Mouse (Mus musculus): ENCODE results near the gene Cmklr1. TPM values are rescaled to one million over a fixed set of nuclear protein-coding genes. Genes with fewer than 3 reads are reported as not detected.

The Cmklr1 gene
- total RNA-seq, 4 experiments from 2014 or later, result 3.5 to 10.9 (median 7.1) TPM

DNA sequence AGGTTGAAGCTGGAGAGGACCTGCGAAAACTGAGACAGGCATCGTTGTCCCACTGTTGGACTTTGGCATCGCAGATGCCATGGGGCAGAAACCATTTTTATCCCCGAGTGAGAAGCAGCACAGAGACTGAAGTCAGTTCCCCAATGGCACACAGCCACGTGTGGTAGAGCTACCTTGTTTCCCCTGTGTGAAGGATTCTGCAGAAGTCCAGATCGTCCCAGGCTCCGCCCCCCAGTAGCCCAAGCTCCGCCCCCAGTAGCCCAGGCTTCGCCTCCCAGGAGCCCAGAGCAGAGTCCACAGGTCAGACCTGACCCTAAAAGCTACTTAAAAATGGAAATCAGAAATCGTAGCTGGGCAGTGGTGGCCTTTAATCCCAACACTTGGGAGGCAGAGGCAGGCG, 4.0 kb upstream of the Cmklr1 start:
- DNase-seq (ENCODE audit: low spot score in 2 of 2), result no peak

DNA sequence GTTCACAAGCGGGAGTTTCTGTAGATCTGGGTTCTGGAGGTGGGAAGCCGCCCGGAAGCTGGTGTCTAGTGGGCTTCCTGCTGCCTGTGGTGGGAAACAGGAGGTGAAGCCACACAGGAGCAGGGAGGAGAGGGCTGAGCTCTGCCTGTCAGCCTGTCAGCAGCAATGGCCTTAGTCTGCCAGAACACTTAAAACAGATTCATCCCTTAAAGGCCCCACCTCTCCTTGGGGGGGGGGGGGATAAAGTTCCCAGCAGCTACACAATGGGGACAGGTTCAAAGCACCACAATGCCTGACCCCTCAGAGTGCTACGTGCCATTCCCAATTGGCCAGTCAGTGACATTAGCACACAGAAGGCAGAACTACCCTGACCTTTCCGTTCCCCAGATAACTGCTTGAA, 2.0 kb upstream of the Cmklr1 start:
- no peak for DNase-seq (ENCODE audit: low spot score in 2 of 2)

DNA sequence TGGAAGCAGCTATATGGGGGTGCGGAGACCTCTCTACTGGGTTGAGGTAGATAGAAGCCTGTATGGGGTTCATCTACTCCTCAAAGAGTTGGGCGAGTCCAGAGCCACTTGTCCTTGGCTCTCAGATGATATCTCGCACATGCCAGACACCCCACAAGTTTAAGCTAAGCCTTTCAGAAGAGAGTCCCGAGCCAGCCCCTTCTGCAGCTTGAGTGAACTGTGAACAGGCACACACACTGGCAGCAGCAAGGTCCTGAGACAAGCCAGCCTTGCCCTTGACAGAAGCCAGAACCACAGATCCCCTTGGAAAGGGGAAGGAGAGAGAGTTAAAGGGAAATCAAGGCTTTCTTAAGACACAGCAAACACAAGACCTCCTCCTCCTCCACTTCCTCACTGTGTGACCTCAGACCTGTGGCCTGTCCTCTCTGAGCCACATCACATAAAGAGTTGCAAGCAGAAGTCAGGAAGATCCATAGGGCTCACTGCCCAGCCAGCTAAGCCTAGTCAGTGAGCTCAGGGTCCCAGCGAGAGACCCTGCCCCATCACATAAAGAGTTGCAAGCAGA, 1.5 kb downstream of the Cmklr1 start:
- DNase-seq (ENCODE audit: low spot score in 2 of 2), result no peak

DNA sequence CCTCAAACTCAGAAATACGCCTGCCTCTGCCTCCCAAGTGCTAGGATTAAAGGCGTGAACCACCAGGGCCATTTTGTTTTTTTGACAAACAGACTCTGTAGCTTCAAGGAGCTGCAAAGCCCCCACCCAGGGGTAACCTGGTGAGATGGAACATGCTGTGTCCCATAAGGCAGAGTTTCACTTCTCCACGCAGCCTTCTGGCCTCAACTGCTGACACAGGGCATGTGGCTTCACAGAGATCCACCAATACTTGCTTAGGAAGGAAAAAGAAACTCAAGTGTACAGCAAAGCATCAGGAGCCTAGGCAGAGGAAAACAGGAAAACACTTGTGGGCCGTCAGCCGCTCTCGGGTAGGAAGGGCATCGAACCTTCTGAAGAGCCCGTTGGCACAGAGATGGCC, 3.1 kb downstream of the Cmklr1 start:
- no peak for DNase-seq (ENCODE audit: low spot score in 2 of 2)

DNA sequence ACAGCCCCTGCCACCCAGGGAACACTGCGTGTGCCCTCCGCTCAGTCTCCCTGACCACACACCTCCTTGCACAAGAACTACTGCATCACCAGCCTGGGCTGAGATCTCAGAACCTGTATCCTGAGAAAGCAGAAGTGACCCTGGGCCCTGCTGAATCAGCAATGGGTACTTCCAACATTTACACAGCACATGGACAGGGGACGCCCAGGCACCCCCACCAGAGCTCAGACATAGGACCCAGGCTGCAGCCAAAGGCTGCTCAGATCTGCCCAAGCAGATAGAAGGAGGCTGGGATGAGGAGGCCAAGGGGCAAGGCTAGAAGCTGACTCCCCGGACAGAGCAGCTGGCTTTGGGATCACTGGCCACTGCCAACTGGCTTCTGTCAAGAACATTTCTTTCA, 5.7 kb downstream of the Cmklr1 start:
- peak in 1 of 2 experiments; percentile 33 for DNase-seq (ENCODE audit: low spot score in 2 of 2)

DNA sequence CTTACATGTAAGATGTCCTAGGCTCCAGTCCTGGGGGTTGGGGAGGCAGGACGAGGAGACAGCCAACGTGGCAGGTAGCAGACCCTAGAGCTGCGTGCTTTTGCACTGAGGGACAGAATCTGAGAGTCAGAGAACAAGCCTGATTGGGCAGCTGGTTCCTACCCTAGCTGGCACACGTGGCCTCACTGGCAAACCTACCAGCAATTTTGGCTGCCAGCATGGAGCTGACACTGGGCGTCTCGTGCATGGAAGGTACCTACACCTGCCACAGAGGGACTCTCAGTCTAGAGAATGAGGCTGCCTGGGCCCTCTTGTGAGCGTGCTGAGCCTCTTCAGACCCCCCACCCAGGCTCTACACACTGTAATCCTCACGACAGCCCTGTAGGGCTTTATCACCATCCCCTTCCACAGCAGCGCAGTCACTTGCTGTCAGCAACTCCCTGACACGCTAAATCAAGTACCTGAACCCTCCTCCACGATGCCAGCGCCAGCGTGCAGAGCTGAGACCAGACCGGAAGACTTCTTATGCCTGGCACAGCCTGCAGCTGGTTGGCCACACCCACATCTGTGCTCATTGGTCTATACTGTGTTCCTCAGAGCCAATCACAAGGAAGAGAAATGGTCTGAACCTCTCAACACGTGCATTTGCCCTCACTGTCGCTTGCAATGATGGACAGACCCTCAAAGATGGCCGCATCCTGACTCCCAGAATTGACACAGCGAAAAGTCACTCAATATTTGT, 6.9 kb downstream of the Cmklr1 start:
- DNase-seq (ENCODE audit: low spot score in 2 of 2), result peak; percentile 23 to 70

DNA sequence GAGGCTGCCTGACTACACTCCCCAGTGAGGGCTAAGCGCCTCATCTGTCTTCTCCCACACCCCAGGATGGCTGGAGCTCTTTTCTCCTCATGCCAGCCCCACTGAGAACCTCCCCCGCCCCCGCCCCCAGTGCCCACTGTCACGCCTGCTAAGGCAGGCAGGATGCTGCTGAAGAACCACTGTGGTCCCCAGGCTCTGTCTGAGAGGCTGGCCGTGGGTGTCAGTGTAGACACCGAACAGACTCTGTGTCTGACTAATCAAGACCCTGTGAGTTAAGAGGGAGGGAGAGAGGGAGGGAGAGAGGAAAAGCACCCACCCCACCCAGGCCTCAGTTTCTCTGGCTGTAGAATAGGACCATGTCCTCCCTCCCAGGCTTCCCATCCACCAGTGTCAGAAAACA, 9.2 kb downstream of the Cmklr1 start:
- DNase-seq (ENCODE audit: low spot score in 2 of 2), result no peak

DNA sequence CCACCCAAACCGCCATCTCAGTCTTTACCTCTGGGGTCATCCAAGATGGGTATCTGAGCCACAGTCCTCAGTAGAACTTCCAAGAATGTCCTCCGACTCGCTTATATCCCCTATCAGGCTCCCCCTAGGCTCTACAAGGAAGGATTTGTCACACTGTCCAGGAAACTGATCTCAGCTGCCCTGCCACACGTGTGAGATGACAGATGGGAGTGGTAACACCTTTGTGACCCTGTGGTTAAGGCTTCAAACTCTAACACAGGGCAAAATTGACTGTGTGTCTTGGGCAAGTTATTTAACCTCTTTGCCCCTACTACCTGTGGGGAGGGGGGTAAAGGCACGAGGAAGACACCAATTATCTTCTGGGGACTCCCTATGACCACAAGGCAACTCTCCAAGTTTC, 11.1 kb downstream of the Cmklr1 start:
- DNase-seq (ENCODE audit: low spot score in 2 of 2), result no peak

DNA sequence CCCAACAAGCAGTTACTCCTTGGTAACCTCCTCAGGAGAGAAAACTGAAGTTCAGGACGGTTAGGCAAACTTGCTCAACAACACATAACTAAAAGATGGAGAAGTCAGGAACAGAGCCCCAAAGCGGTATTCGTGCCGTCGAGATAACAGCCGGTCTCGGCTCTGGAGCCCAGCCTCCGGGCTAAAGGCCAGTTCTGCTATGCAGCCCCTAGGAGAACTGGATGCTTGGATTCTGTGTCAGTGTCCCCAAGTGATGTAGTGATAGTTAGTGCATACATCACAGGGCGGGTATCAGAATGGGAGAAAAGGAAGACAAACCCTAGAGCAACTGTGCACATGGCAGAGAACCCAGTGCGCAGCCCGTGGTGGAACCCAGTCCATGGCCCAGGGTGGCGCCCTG, 12.2 kb downstream of the Cmklr1 start:
- no peak for DNase-seq (ENCODE audit: low spot score in 2 of 2)

DNA sequence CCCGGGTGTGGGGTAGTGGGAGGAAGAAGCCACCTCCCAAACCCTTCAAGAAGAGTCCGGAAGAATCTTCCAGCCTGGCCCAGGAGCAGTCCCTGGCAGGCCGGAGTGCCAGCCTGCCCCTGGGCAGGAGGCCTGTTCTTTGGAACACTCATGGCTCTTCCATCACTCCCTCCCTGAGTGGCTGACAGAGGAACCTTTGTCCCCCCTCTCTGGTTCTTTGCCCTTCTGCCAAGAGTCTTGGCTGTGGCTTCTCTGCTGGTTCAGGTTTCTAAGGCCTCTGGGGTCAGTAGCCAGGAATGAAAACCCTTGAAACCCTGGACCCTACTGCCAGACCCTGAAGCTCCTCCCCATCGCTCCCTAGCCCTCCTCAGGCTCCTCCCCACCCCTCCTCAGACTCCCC, 12.6 kb downstream of the Cmklr1 start:
- DNase-seq (ENCODE audit: low spot score in 2 of 2), result no peak

DNA sequence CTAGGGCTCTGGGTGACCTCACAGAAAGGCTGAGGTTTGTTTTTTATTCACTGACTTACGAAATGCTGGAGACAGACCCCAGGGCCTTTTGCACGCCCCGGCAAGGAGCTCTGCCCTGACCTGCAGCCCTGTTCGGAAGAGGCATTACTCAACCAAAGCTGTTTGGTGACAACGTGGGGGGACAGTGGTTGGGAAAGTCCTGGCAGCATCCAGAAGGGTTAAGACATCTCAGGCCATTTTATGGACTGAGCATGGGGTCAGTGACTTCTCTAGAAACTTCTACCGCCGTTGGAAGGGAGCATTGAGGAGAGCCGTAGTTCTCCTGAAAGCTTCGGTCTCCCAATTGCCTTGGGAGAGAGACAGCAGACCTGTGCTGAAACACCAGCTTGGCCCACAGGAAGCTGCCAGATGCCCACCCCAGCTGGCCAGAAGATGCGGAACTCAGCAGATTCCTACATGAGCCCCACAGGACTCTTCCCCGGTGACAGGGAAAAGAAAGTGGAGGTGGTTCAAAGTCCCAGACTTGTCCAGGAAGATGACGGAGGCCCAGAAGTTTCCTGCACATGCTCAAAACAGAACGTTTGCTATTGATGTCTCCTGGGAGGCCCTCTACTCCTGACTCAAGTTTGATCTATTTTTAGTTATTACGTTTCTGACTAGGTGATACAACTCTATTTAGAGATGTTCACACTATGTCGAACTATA, 14.2 kb downstream of the Cmklr1 start:
- DNase-seq (ENCODE audit: low spot score in 2 of 2), result no peak

DNA sequence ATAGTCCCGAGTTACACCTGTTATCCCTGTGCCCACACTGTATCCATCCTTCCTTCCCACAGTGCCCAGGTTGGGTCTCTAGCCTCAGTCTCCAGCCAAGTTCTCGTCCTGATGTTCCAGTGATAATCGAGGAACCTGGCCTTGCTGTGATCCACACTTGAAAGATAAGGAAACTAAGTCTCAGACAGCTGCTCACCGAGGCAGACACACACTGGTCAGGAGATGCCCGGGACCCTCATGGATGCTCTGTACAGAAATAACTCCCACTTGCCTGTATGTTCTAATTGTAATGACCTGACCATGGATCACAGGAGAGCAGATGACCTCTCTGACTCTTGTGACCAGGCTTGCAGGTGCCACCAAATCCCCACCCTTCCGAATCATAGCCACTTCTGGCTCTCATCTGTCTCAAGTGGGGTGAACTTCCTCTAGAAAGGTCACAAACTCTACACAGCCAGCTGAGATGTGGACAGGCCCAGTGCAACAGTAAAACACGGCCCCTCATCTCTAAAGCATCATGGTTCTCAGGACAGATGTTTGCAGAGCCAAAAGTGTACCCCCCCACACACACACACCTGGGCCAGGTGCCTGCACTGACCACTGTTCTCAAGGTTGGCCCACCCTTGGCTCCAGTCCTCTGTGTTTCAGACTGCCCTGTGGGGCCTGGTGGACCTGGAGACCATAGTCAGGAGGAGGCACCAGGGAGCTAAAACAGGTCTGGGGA, 15.2 kb downstream of the Cmklr1 start:
- no peak for DNase-seq (ENCODE audit: low spot score in 2 of 2)

DNA sequence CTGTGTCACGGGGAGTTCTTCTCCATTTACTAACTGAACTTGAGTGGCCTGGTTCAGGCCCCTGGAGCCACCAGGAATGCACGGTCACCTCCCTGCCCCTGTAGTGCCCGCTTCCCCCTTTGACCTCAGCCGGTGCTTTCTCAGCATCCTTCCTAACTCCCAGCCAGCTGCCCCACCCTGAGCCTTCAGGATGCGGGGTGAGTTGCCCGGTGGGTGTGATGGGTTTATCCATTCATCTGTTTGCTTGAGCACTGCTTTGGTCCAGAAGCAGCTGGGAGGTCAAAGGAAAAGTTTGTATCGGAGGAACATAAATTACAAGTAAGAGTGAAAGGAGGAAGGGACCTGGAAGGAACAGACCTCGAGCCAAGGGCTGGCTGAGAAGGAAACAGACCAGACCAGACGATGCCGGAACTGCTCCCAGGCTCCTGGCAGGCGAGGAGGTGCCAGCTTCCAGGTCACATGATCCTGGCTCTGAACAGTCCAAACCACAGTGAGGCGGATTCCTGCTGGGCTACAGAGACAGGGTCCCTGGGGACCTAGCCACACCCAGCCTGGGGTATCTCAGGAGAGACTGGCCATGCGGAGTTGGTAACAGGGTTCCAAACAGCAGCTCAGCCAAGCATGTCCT, 16.1 kb downstream of the Cmklr1 start:
- peak in 1 of 2 experiments; percentile 57 for DNase-seq (ENCODE audit: low spot score in 2 of 2)

DNA sequence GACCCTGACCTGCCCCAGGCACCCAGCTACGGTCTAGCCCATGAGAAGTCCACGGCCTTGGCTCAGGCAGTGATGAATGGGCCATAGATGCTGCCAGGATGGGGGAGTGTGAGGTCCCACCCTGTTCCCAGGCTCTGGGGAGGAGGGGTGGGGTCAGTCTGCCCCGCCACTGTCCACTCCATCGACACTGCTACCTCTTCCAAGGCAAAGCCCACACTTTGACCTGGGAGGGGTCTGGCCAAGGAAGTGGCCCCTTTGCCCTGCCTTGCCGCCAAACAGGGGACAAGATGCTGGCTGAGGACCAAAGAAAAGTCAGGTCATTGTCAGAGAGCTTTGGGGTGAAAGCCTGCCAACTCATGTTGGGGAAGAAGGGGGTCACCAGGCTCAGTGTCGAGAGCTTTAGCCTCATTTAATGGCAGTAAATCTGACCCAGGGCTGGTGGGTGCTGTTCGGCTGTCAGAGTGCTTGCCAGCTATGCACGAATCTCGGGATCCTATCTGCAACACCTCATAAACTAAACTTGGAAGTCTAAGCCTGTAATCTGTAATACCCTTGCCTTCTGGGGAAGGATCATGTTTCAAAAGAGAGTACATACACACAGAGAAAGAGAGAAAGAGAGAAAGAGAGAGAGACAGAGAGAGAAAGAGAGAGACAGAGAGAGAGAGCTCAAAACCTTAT, 17.1 kb downstream of the Cmklr1 start:
- no peak for DNase-seq (ENCODE audit: low spot score in 2 of 2)

DNA sequence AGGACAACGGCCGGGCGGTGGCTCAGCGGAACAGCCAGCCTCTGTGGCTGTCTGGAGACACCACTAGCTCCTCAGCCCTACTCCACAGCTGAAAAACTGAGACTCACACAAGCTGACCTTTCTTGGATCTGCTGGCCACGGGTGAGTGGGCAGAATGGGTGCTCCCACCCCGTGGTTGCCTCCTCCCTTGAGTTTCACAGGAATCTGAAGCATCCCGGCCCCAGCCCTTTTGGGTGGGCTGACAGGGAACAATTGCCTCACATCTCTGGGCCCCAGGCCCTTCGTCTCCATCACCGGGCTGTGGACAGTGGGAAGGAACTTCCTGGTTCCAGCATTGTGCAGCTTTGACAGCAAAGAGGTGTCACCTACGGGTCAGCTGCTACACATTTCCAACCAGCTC, 20.1 kb downstream of the Cmklr1 start:
- DNase-seq (ENCODE audit: low spot score in 2 of 2), result no peak

DNA sequence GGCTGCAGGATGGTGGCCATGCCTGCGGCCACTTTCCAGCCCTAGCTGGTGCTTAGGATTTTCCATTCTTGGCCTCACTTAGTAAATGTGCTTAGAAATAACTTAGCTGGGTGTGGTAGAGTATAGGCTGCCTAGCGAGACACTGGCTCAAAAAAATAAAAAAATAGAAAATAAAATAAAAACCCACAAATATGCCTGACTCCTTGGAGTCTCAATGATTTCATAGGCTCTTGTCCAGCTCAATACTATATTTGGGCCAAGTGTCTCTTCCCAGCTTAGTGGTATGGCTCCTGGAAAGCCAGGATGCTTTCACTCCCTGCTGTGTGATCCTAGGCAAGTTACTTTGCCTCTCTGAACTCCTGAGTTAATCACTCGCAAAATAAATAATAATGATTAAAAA, 21.0 kb downstream of the Cmklr1 start:
- DNase-seq (ENCODE audit: low spot score in 2 of 2), result no peak

DNA sequence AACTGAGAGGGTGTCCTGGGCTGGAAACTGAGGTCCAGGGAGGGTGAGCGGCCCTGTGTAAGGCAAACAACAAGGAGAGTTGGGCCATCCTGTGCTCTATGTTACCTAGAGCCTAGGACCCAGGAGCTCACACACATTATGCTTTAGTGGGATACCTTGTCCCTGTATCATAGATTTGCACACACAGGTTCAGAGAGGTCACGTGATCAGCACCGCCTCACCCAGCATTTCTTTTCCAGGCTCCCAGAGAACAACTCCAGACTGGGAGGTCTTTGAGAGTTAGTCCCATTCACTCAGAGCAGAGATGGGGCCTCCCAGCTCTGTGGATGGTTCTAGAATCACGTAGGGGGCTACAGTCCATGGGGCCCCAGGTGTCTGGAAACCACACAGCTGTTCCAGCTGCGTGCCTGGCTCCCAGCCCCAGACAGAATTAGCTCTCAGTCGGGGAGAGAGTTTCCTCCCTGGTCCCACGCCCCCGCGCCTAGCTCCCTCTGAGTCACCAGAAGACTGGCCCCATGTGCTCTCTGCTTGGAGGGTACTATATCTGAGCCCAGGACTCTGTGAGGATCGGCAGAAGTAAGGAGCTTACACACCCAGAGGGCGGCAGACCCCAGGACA, 22.3 kb downstream of the Cmklr1 start:
- peak; percentile 21 to 53 for DNase-seq (ENCODE audit: low spot score in 2 of 2)

DNA sequence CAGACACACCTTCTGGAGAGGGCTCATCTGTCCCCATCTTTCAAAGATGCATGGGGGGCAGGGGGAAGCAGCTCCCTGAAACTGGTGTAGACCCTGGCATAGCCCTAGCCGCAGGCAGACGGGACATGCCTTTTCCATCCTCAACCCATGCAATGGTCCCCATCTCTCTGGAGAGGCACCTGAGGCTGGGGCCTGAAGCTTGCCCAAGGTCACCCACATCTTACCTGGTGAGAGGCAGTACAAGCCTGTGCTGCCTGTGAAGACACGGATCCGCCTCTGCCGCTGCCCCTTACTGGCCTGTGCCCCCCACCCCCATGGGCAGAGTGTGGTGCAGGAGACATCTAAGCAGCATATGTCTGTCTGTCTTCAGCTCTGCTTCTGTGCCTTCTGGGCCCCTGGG, 23.2 kb downstream of the Cmklr1 start:
- DNase-seq (ENCODE audit: low spot score in 2 of 2), result no peak

DNA sequence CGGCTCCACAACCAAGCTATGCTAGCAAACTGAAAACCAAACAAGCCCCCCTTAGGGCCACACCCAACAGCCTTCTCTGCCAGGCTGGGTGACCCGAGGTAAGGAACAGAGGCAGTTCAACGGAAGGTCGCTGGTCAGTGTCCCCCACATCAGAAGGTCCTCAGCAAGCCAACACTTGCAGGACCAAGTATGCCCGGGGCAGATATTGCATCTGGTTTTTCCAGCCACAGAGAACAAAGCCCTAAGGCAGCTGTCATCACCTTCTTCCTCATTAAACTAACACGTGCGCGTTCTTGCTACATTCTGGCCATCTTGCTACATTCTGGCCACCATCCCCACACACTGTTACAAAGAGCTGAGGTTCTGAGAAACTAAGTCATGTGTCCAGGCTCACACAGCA, 23.9 kb downstream of the Cmklr1 start:
- no peak for DNase-seq (ENCODE audit: low spot score in 2 of 2)

DNA sequence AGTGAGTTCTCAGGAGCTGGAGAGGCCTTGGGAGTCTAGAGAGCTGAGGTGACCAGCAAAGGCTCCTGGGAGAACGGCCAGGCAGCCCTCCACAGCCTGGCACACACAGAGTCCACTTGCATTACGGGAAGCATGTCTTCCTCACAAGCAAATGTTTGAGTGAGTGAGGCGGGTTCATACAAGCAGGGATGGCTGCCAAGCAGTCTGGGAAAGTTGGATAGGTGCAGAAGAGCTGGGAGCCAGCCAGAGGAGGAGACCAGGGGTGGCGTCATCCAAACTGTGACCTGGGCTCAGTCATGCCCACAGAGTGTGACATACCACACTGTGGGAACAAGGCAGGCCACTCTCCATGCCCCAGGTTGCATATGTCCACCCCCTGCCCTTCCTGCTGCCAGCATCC, 25.2 kb downstream of the Cmklr1 start:
- no peak for DNase-seq (ENCODE audit: low spot score in 2 of 2)

DNA sequence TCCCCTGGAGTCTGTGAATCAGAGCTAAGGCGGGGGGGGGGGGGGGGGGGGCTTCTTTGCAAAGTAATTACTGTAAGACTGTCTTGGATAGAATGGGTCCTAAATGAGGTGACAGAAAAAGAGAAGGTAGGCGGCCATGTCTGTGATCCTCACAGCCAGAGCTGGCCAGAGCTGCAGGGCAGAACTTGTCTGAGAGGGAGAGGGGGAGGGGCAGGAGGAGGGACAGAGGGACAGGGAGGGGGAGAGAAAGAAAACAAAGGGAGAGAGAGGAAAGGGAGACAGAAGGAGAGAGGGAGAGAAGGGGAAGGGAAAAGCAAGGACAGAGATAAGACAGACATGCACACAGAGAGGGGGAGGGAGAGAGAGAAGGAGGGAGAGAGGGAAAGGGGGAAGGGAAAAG, 27.2 kb downstream of the Cmklr1 start:
- DNase-seq (ENCODE audit: low spot score in 2 of 2), result no peak
